Mouse (Mus musculus) kidney, adult 2 months (tissue): ENCODE results near the gene B230217C12Rik.

Source experiments
- CTCF ChIP-seq: fragments of 200-500 bp; conservative IDR thresholded peaks from 2 replicates; pipeline ENCODE4 v1.5.1; 2011; ENCODE audit warnings: low read depth, mild to moderate bottlenecking, control low read depth, low read length, moderate library complexity, mixed read lengths; ENCODE audit not compliant: insufficient read depth, insufficient read length
- POLR2A ChIP-seq: fragments of 200-500 bp; IDR thresholded peaks from one replicate; pipeline ENCODE4 v1.6.1; 2011; ENCODE audit warnings: low read depth, low read length, control low read depth

DNA sequence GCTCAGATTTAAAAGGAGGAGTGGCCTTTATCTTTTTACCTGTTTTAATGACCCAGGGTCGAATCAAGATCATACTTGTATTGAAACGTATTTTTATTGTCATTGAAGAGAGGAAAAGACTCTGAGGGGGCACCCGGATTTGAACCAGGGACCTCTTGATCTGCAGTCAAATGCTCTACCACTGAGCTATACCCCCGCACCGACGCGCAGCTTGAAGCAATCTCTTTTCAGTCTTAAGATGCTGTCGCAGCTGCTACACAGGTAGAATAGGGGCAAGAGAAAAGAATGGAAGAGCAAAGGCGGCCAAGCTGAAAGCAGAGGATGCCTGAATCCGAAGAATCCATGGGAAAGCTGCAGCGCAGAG is 41.8 kb upstream of the B230217C12Rik start, which contains the start of gene Lasp1:
- TF ChIP-seq POLR2A (no peak), CTCF (no peak)
